Mouse (Mus musculus) midbrain, embryonic 16.5 days (tissue): ENCODE data around the gene Abcc1. TPM values are rescaled to one million over a fixed set of nuclear protein-coding genes. Genes with fewer than 3 reads are reported as not detected.

Experiments
- ATAC-seq: fragments of 200-750 bp; cut with Nextera tagmentation; 2 replicates; pipeline ENCODE4 v1.8.0; 2017; ENCODE audit warnings: moderate TSS enrichment
- H3K27ac ChIP-seq: fragments of 300-500 bp; sonication (generic); 2 replicates; pipeline ENCODE4 v1.5.1; 2014; ENCODE audit warnings: mild to moderate bottlenecking, low read length, mixed read lengths
- H3K27me3 ChIP-seq: fragments of 300-500 bp; sonication (generic); 2 replicates; pipeline ENCODE4 v1.6.1; 2014; ENCODE audit warnings: low read depth, low read length, mixed read lengths; ENCODE audit not compliant: control insufficient read depth, insufficient read depth
- H3K36me3 ChIP-seq: fragments of 300-500 bp; sonication (generic); 2 replicates; pipeline ENCODE4 v1.6.1; 2014; ENCODE audit warnings: mild to moderate bottlenecking, low read length, moderate library complexity, mixed read lengths; ENCODE audit not compliant: control insufficient read depth, insufficient read depth
- H3K4me1 ChIP-seq: fragments of 300-500 bp; sonication (generic); 2 replicates; pipeline ENCODE4 v1.6.1; 2014; ENCODE audit warnings: mild to moderate bottlenecking, low read length, mixed read lengths; ENCODE audit not compliant: control insufficient read depth, insufficient read depth
- H3K4me2 ChIP-seq: fragments of 300-500 bp; sonication (generic); 2 replicates; pipeline ENCODE4 v1.6.1; 2014; ENCODE audit warnings: mild to moderate bottlenecking, low read length, mixed read lengths
- H3K4me3 ChIP-seq: fragments of 300-500 bp; sonication (generic); 2 replicates; pipeline ENCODE4 v1.5.1; 2014; ENCODE audit warnings: low read depth, mild to moderate bottlenecking, low read length, moderate library complexity, mixed read lengths
- H3K9ac ChIP-seq: fragments of 300-500 bp; sonication (generic); 2 replicates; pipeline ENCODE4 v1.6.1; 2014; ENCODE audit warnings: low read depth, low read length, mixed read lengths
- H3K9me3 ChIP-seq: fragments of 300-500 bp; sonication (generic); replicated peaks from 2 replicates; pipeline ENCODE4 v1.6.1; 2014; ENCODE audit warnings: mild to moderate bottlenecking, low read length, mixed read lengths; ENCODE audit not compliant: control insufficient read depth, poor library complexity, severe bottlenecking
- WGBS: fragments of 180-500 bp; shearing (Covaris S2); extraction: QIAGEN DNeasy Blood & Tissue Kit; methylation state at CpG from one replicate; pipeline ENCODE4 v1.1.7; 2014; 5-methylcytosine and 5-hydroxymethylcytosine counted together
- polyA plus RNA-seq: library from polyadenylated mRNA; unstranded; fragments of >200 nt; fragmentation: Nextera tagmentation; extraction: Ambion mirVana; gene quantifications from 2 replicates; pipeline ENCODE4 v1.2.1, GENCODE M21; 2015

Abcc1 gene
- polyA plus RNA-seq, 1 experiment from 2014 or later, result 9.3 TPM

- H3K36me3 ChIP-seq, result no peaks in the 10 kb centered on the region
- no peak overlapping the region for H3K4me2 ChIP-seq
- no peak overlapping the region for H3K4me3 ChIP-seq
- no peak for ATAC-seq
- H3K9ac ChIP-seq, result no peak overlapping the region
- H3K27me3 ChIP-seq, result no peaks in the 10 kb centered on the region
- H3K27ac ChIP-seq, result no peak overlapping the region
- H3K9me3 ChIP-seq, result no peaks in the 10 kb centered on the region
- H3K4me1 ChIP-seq, result no peaks in the 10 kb centered on the region
Measured at GRCm38 (mm10) chr16:14381061-14381665, 19.8 kb downstream of the Abcc1 start.

DNA sequence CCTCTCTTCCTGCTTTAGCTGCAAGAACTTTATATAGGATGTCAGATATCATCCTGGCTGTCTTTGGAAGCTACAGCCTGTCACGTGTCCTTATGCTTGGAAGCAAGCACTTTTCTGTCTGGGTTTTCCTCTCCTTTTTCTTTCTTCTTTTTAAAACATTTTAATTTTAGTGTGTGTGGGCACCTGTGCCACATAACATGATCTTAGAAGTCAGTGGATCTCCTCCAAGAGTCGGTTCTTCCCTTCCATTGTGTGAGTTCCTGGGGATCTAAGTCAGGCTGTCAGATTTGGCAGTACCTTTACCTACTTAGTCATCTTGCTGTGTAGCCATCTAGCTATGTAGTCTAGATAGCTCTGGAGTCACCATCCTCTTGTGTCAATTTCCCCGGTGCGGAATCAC lies 37.9 kb downstream of the Abcc1 start:
- Histone ChIP-seq H3K36me3 (0 out of 2 replicates have a peak, but pooled peaks cover 2% of the 10 kb centered on the region), H3K27me3 (no peaks in the 10 kb centered on the region), H3K4me3 (no peak overlapping the region), H3K9ac (no peak overlapping the region), H3K27ac (no peak overlapping the region), H3K9me3 (no peaks in the 10 kb centered on the region), H3K4me2 (no peak overlapping the region), H3K4me1 (no peaks in the 10 kb centered on the region; the same call in 1 of the 2 replicates)
- no peak for ATAC-seq
- WGBS, result 92% methylated on average over 4 of the region's 4 CpGs

- Histone ChIP-seq H3K4me3 (no peak overlapping the region), H3K36me3 (peaks cover 11% of the 10 kb centered on the region), H3K27ac (no peak overlapping the region), H3K4me2 (no peak overlapping the region), H3K4me1 (no peaks in the 10 kb centered on the region), H3K9ac (no peak overlapping the region), H3K9me3 (no peaks in the 10 kb centered on the region), H3K27me3 (no peaks in the 10 kb centered on the region)
- 95% methylated on average over 2 of the region's 2 CpGs for WGBS
- ATAC-seq, result no peak
Measured at GRCm38 (mm10) chr16:14403507-14403906, 42.1 kb downstream of the Abcc1 start.

DNA sequence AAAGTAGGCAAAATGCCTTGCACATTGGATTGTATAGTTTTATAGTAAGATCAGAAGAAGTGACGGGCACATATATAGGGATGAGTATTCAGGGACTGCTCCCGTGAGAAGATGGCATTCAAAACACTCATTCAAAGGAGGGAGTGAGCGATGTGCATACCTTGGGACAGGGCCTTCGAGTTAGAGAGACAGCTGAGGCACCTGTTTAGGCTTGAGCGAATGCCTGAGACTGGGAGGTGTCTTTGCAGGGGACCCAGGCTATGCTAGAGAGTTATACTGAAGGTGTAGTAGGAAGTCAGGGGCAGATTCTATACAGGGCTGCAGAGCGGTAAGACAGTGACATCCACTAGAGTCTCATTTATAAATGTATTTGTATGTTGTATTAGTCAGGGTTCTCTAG lies 44.3 kb downstream of the Abcc1 start:
- Histone ChIP-seq H3K27ac (no peak overlapping the region), H3K36me3 (peaks cover 11% of the 10 kb centered on the region), H3K4me2 (no peak overlapping the region), H3K27me3 (no peaks in the 10 kb centered on the region), H3K9me3 (no peaks in the 10 kb centered on the region), H3K4me3 (no peak overlapping the region), H3K9ac (no peak overlapping the region), H3K4me1 (no peaks in the 10 kb centered on the region)
- no peak for ATAC-seq
- 94% methylated on average over 6 of the region's 6 CpGs for WGBS

GRCm38 (mm10) chr16:14409124-14409523 lies 47.8 kb downstream of the Abcc1 start:
- H3K36me3 ChIP-seq, result peaks cover 13% of the 10 kb centered on the region
- H3K27ac ChIP-seq, result no peak overlapping the region
- H3K4me1 ChIP-seq, result no peaks in the 10 kb centered on the region
- H3K4me2 ChIP-seq, result no peak overlapping the region
- H3K9me3 ChIP-seq, result no peaks in the 10 kb centered on the region
- H3K27me3 ChIP-seq, result no peaks in the 10 kb centered on the region
- no peak overlapping the region for H3K9ac ChIP-seq
- no peak overlapping the region for H3K4me3 ChIP-seq
- ATAC-seq, result no peak
- 93% methylated on average over 2 of the region's 2 CpGs for WGBS

GRCm38 (mm10) chr16:14409776-14410175 lies 48.4 kb downstream of the Abcc1 start:
- Histone ChIP-seq H3K27ac (no peak overlapping the region), H3K27me3 (no peaks in the 10 kb centered on the region), H3K9ac (no peak overlapping the region), H3K4me2 (no peak overlapping the region), H3K4me1 (no peaks in the 10 kb centered on the region), H3K36me3 (peaks cover 11% of the 10 kb centered on the region), H3K9me3 (no peaks in the 10 kb centered on the region), H3K4me3 (no peak overlapping the region)
- WGBS, result 93% methylated on average over 3 of the region's 3 CpGs
- no peak for ATAC-seq

- peaks cover 6% of the 10 kb centered on the region for H3K36me3 ChIP-seq
Measured at GRCm38 (mm10) chr16:14410611-14411010, 49.3 kb downstream of the Abcc1 start.

DNA sequence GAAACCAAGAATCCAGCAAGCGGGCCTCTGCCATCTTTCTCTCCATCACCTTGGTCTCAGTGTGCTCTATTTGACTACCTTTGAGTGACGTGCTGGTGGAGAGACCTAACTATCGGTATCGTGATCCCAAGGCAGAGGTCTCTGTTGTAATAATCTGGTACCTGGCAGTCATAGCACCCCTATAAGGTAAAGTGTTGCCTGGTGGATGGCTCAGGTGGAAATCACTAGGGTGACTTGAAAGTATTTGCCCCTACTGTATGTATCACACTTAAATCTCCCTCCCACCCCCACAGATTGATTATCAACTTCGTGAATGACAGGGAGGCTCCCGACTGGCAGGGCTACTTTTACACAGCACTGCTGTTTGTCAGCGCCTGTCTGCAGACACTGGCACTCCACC lies 49.8 kb downstream of the Abcc1 start:
- peaks cover 3% of the 10 kb centered on the region; the same call in 1 of the 2 replicates for H3K36me3 ChIP-seq
- WGBS, result 97% methylated on average over 7 of the region's 7 CpGs
- no peaks in the 10 kb centered on the region for H3K4me1 ChIP-seq
- ATAC-seq, result no peak
- no peak overlapping the region for H3K4me2 ChIP-seq
- H3K27ac ChIP-seq, result no peak overlapping the region
- H3K9me3 ChIP-seq, result no peaks in the 10 kb centered on the region
- no peak overlapping the region for H3K4me3 ChIP-seq
- H3K27me3 ChIP-seq, result no peaks in the 10 kb centered on the region
- H3K9ac ChIP-seq, result no peak overlapping the region

More at GRCm38 (mm10) chr16:14410611-14411010, 49.3 kb downstream of the Abcc1 start:
- H3K4me1 ChIP-seq, result no peaks in the 10 kb centered on the region
- H3K27me3 ChIP-seq, result no peaks in the 10 kb centered on the region
- WGBS, result 93% methylated on average over 7 of the region's 7 CpGs
- H3K27ac ChIP-seq, result no peak overlapping the region
- no peaks in the 10 kb centered on the region for H3K9me3 ChIP-seq
- no peak overlapping the region for H3K4me3 ChIP-seq
- ATAC-seq, result no peak
- H3K4me2 ChIP-seq, result no peak overlapping the region
- H3K9ac ChIP-seq, result no peak overlapping the region

DNA sequence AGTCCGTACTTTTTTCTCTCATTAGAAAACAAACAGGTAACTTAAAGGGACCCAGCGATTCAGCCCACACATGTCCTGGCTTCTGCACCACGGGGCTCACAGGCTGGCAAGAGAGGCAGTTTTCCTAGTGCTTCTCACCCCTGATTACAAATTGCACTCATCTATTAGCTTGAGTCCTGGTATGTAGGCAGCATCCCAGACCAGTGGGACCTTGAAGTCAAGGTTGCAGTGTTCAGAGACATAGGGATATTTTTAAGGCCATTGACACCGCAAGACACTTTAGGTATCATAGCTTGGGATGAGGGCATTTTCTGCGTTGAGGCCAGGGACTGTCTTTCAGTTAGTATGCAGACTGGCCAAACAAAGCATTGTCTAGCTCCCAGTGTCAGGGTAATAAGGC lies 51.2 kb downstream of the Abcc1 start:
- 98% methylated on average over 5 of the region's 5 CpGs for WGBS

More for the DNA sequence above, 51.2 kb downstream of the Abcc1 start:
- H3K4me1 ChIP-seq, result no peaks in the 10 kb centered on the region
- peaks cover 3% of the 10 kb centered on the region; the same call in 1 of the 2 replicates for H3K36me3 ChIP-seq
- H3K27me3 ChIP-seq, result no peaks in the 10 kb centered on the region
- H3K4me2 ChIP-seq, result no peak overlapping the region
- H3K9ac ChIP-seq, result no peak overlapping the region
- no peak overlapping the region for H3K4me3 ChIP-seq
- H3K27ac ChIP-seq, result no peak overlapping the region
- no peaks in the 10 kb centered on the region for H3K9me3 ChIP-seq
- no peak for ATAC-seq
